Mouse (Mus musculus) embryonic facial prominence, embryonic 11.5 days (tissue): Measurements from ENCODE around the gene Tex11. TPM values are rescaled to one million over a fixed set of nuclear protein-coding genes. Genes with fewer than 3 reads are reported as not detected.

Source experiments
- ATAC-seq: fragments of 200-750 bp; cut with Nextera tagmentation; replicated peaks from 2 replicates; pipeline ENCODE4 v1.8.0; 2017; ENCODE audit warnings: low read depth; ENCODE audit not compliant: insufficient number of reproducible peaks, low FRiP score, low TSS enrichment
- DNase-seq: peaks from one replicate; pipeline ENCODE4 v3.0.0-alpha.2; 2015; ENCODE audit warnings: low spot score
- H3K27ac ChIP-seq: fragments of 300-500 bp; sonication (generic); replicated peaks from 2 replicates; pipeline ENCODE4 v1.5.1; 2014; ENCODE audit warnings: mild to moderate bottlenecking, low read depth, low read length, control low read depth
- H3K27me3 ChIP-seq: fragments of 300-500 bp; sonication (generic); 2 replicates; pipeline ENCODE4 v1.6.1; 2014; ENCODE audit warnings: mild to moderate bottlenecking, low read length, moderate library complexity, mixed read lengths; ENCODE audit not compliant: control insufficient read depth, insufficient read depth
- H3K36me3 ChIP-seq: fragments of 300-500 bp; sonication (generic); replicated peaks from 2 replicates; pipeline ENCODE4 v1.6.1; 2014; ENCODE audit warnings: low read depth, mild to moderate bottlenecking, low read length, moderate library complexity, mixed read lengths; ENCODE audit not compliant: control insufficient read depth, insufficient read depth
- H3K4me1 ChIP-seq: fragments of 300-500 bp; sonication (generic); 2 replicates; pipeline ENCODE4 v1.6.1; 2014; ENCODE audit warnings: low read length, mixed read lengths; ENCODE audit not compliant: control insufficient read depth, insufficient read depth
- H3K4me2 ChIP-seq: fragments of 300-500 bp; sonication (generic); 2 replicates; pipeline ENCODE4 v1.6.1; 2014; ENCODE audit warnings: low read depth, mild to moderate bottlenecking, control low read depth, low read length, moderate library complexity
- H3K4me3 ChIP-seq: fragments of 300-500 bp; sonication (generic); 2 replicates; pipeline ENCODE4 v1.5.1; 2014; ENCODE audit warnings: low read depth, low read length, control low read depth
- H3K9ac ChIP-seq: fragments of 300-500 bp; sonication (generic); replicated peaks from 2 replicates; pipeline ENCODE4 v1.6.1; 2014; ENCODE audit warnings: mild to moderate bottlenecking, control low read depth, low read length
- H3K9me3 ChIP-seq: fragments of 300-500 bp; sonication (generic); replicated peaks from 2 replicates; pipeline ENCODE4 v1.6.1; 2016; ENCODE audit warnings: mild to moderate bottlenecking, low read length, inconsistent platforms, mixed read lengths; ENCODE audit not compliant: control insufficient read depth
- whole genome bisulfite sequencing: fragments of 180-500 bp; shearing (Covaris S2); extraction: QIAGEN DNeasy Blood & Tissue Kit; methylation state at CpG from one replicate; pipeline ENCODE4 v1.1.7; 2014; 5-methylcytosine and 5-hydroxymethylcytosine counted together
- polyA plus RNA-seq: library from polyadenylated mRNA; unstranded; fragments of >200 nt; fragmentation: Nextera tagmentation; extraction: Ambion mirVana; gene quantifications from 2 replicates; pipeline ENCODE4 v1.2.1, GENCODE M21; 2014

Tex11 gene
- polyA plus RNA-seq, 1 experiment from 2014 or later: not detected

DNA sequence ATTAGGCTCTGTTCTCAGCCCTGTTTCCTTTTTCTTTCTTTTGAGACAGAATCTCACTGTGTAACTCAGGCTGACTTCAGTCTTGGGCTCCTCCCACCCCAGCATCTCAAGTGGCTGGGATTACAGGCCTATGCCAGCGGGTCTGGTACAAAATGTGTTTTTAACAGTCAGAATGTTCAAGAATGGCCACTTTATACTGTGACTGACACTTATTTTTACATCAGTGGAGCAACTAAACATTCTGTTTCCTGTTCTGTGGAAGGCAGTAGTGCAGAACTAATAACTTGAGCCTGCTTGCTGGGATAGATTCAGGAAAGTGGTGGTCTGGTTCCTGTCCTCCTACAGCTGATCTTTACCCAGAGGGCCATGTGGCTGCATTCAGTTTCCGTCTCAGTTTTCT, 258.8 kb downstream of the Tex11 start:
- DNase-seq: peak; percentile 30
- WGBS: 43% methylated on average over 2 of the region's 2 CpGs
- no peak; the same call in 1 of the 2 replicates for ATAC-seq
- no peaks in the 10 kb centered on the region for H3K4me1 ChIP-seq
- H3K36me3 ChIP-seq: no peaks in the 10 kb centered on the region
- H3K9me3 ChIP-seq: no peaks in the 10 kb centered on the region
- no peak overlapping the region for H3K27ac ChIP-seq
- H3K4me3 ChIP-seq: no peak overlapping the region
- no peak overlapping the region for H3K9ac ChIP-seq
- H3K4me2 ChIP-seq: no peak overlapping the region
- no peaks in the 10 kb centered on the region for H3K27me3 ChIP-seq

DNA sequence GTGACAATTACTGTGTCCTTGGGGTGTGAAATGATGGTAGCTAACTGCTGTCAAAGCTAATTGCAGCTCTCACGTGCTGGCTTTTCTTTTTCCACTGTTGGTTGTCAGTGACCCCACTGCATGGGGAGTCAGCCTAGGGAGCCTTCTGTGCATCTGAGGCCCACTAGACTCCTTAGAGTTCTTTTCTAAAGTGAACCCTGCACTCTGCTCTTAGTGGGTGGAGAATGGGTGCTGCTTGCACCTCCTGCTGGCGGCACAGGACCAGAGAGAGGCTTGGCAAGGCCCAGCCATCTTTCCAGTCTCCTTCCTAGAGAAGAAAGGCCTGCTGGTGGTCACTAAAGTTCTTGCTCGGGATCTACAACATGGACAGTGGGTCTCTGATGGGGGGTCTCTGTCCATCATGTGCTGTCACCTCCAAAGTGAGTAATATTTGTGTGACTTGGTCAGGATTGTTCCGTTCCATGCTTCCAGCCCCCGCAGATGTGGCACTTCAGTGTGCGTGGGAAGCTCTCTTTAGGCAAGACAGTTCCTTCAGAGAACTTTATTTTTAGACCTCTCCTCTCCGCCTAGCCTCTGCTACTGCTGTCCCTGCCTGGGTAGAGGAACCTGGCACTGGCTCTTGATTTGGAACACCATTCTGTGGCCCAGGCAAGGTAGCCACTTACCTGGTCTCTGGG, 261.5 kb downstream of the Tex11 start:
- WGBS: 74% methylated on average over 7 of the region's 7 CpGs
- no peaks in the 10 kb centered on the region for H3K9me3 ChIP-seq
- DNase-seq: no peak
- H3K4me2 ChIP-seq: no peak overlapping the region
- no peak for ATAC-seq
- H3K36me3 ChIP-seq: no peaks in the 10 kb centered on the region
- no peak overlapping the region for H3K4me3 ChIP-seq
- no peaks in the 10 kb centered on the region; the same call in 1 of the 2 replicates for H3K27me3 ChIP-seq
- H3K4me1 ChIP-seq: no peaks in the 10 kb centered on the region
- no peak overlapping the region for H3K27ac ChIP-seq
- H3K9ac ChIP-seq: no peak overlapping the region

DNA sequence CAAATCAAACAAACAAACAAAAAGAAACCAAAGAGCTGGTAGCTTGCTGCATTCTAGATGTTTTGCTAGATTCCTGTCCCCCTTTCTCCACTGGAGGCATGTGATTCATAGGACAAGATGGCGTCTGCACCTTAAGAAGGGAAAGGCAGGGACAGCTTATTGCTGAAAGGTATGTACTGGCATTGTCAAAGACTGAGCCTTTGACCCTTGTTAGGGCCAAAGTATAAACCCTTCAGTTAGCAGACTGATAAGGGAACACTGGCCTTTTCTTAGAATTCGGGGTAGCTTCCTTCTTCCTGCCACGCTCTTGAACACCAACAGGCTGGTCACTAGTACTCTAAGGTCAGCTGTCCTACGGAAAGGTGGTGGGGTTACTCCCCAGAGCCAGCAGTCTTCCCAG, 262.1 kb downstream of the Tex11 start:
- no peak overlapping the region for H3K4me3 ChIP-seq
- no peak for ATAC-seq

DNA sequence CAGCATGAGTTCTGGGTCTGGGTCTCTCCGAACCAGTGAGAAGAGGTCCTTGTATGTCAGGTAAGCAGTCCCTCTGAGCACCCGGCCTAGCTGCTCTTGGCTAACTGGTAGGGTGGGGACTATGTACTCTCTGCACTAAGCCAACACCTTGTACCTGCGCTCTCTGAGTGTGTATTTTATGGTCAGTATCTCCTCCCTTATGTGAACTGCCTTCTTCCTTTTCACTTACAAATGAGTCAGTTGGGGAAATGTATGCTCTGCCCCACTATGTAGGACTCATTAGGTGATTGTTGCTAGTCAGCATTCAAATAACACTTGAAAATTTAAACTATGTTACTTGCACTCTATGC, 262.8 kb downstream of the Tex11 start:
- Histone ChIP-seq H3K27me3 (no peaks in the 10 kb centered on the region; the same call in 1 of the 2 replicates), H3K4me3 (no peak overlapping the region), H3K9ac (no peak overlapping the region), H3K4me1 (no peaks in the 10 kb centered on the region), H3K4me2 (no peak overlapping the region), H3K36me3 (no peaks in the 10 kb centered on the region), H3K9me3 (no peaks in the 10 kb centered on the region), H3K27ac (no peak overlapping the region)
- ATAC-seq: no peak
- whole genome bisulfite sequencing: 87% methylated on average over 3 of the region's 3 CpGs
- DNase-seq: no peak

More for the DNA sequence above, 262.1 kb downstream of the Tex11 start:
- Histone ChIP-seq H3K27ac (no peak overlapping the region), H3K4me2 (no peak overlapping the region), H3K27me3 (no peaks in the 10 kb centered on the region; the same call in 1 of the 2 replicates), H3K4me1 (no peaks in the 10 kb centered on the region), H3K36me3 (no peaks in the 10 kb centered on the region), H3K9me3 (no peaks in the 10 kb centered on the region), H3K9ac (no peak overlapping the region)
- WGBS: 78% methylated on average over 4 of the region's 4 CpGs
- DNase-seq: no peak

DNA sequence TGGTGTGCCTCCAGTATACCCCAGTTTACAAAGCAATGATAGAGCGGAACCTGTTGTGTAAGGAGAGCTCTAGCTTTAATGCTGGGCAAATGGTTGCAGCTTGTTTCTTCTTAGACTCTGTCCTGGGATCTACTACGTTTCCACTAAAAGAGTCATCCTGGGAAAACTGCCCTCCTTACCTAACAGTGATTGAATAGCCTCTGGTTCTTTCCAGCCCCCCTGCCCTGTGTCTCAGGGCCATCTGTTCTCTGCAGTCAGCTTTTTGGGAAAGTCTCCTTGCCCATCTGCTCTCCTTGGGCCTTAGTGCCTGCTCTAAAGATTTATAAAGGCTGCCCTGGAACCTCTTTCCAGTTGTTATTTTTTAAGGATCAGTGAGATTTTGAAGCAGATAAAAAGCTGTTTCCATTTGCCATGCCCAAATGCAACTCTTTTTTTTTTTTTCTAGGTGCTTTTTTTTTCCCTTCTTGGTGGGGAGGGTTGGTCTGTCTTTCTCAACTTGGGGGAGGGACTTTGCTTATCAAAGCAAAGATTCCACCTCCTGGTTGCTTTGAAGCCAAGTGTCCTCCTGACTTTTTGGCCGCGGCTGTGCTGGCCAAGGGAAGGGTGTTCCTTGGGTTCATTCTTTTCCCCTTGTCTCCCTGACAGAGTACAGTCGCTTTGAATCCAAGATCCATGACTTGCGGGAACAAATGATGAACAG, 263.3 kb downstream of the Tex11 start:
- Histone ChIP-seq H3K27me3 (no peaks in the 10 kb centered on the region; the same call in 1 of the 2 replicates), H3K36me3 (no peaks in the 10 kb centered on the region), H3K9me3 (no peaks in the 10 kb centered on the region), H3K27ac (no peak overlapping the region), H3K4me1 (no peaks in the 10 kb centered on the region), H3K4me2 (no peak overlapping the region), H3K9ac (no peak overlapping the region), H3K4me3 (no peak overlapping the region)
- 89% methylated on average over 6 of the region's 6 CpGs for WGBS
- DNase-seq (no peak), ATAC-seq (no peak)

DNA sequence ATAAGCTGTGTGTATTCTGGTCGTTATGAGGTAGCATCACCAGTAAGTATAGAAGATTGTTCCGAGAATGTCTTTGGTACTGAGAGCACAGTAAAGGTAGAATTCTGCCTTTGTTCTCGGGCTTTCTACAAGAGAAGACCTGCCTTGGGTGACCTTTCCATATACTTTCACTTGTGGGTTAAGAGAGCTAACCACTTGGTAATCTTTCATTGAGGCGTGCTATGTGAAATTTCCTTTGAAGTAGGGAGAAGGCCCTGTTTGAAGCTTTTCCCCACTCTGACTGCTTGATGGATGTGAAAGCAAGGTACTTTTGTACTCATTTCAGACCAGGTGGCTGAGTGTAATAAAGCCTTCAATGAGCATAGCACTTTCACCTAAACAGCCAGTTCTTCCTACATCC, 270.1 kb downstream of the Tex11 start:
- Histone ChIP-seq H3K9ac (no peak overlapping the region), H3K4me3 (no peak overlapping the region), H3K27ac (no peak overlapping the region), H3K4me1 (no peaks in the 10 kb centered on the region), H3K36me3 (no peaks in the 10 kb centered on the region), H3K4me2 (no peak overlapping the region), H3K27me3 (no peaks in the 10 kb centered on the region), H3K9me3 (no peaks in the 10 kb centered on the region)
- no peak for DNase-seq
- ATAC-seq: no peak
- 79% methylated on average over 4 of the region's 4 CpGs for WGBS

Other genes starting within 250 kb of the Tex11 start
- gene Slc7a3, start 26.4 kb upstream of the Tex11 start, polyA plus RNA-seq: 0.64 and 0.84 TPM in 2 replicates
- gene Snx12, start 162.9 kb upstream of the Tex11 start, polyA plus RNA-seq: 66.2 and 67.9 TPM in 2 replicates
- gene Foxo4, start 194.9 kb upstream of the Tex11 start, polyA plus RNA-seq: 4.3 and 4.6 TPM in 2 replicates
- gene Gm614, start 204.3 kb upstream of the Tex11 start, polyA plus RNA-seq: not detected in 2 replicates
- 3.9 and 4.1 TPM in 2 replicates for gene Il2rg, start 208.6 kb upstream of the Tex11 start, polyA plus RNA-seq
- not detected in 2 replicates for gene Gm20489, start 209.4 kb upstream of the Tex11 start, polyA plus RNA-seq
- gene Med12, start 214.4 kb upstream of the Tex11 start, polyA plus RNA-seq: 27.8 and 32.3 TPM in 2 replicates
- gene Nlgn3, start 239.5 kb upstream of the Tex11 start, polyA plus RNA-seq: 14.2 and 15.6 TPM in 2 replicates